Mouse (Mus musculus): ENCODE data around the gene Tm9sf4. TPM values are rescaled to one million over a fixed set of nuclear protein-coding genes. Genes with fewer than 3 reads are reported as not detected.
A peak's percentile ranks its signal among the peaks of the same experiment; 100 is the strongest.

The Tm9sf4 gene
- total RNA-seq (2021): 100 to 1,000 TPM in 1 of 2 experiments, 10 to 100 TPM in 1; 84.1 to 103 TPM

DNA sequence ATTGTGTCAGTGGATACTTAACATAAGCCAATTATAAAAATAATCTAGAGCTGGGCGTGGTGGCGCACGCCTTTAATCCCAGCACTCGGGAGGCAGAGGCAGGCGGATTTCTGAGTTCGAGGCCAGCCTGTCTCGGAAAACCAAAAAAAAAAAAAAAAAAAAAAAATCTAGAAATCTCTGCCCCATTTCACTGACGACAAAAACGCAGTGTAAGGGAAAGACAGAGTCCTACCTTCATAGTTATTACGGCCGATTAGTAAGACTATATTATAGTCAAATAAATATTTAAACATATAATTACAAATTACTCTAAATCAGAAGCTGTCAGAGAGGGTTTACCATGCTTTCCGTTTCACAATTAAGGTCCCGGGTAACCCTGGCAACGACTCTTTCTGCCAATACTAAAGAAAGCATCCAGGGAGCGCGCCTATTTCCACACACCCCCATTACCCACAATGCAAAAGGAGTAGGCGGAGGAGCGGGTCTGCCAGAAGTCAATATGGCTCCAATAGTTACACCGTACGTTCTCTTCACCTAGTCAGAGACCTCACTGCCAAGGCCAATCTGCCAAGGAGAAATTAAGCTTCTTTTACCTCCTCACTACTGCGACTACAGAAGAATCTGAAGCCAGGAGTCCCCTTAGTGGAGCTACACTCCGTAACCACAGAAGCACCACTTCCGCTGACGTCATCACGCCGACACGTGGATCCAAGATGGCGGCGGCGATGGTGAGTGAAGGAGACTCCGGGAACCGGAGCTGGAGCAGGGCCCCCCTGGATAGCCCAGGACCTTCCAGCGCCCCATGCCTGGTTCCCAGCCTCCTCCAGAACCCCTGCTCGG, at the start of gene Tm9sf4:
Gene Tm9sf4 (plus strand): TSS at position 460 of the 840 bp plus-strand sequence.
- peak; percentile 92 to 94 for DNase-seq

DNA sequence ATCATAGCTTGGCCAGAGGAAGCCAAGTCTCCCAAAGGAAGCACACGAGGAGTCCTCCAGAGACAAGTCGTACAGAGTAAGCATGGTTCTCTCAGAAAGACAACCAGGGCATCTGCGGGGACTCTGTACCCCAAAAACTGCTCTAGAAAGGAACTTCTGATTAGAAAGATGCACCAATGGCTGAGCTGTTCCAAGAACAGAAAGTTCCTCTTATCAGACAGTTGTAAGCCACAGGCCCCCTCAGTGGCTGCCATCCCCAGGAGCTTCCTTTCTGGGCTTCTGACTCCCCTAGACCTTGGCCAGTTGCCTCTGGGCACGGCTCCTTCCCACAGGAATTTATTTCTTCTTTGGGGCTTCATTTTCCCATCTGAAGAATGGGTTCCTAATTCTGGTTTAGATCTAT, 45.4 kb upstream of the Tm9sf4 start:
- no peak for DNase-seq

DNA sequence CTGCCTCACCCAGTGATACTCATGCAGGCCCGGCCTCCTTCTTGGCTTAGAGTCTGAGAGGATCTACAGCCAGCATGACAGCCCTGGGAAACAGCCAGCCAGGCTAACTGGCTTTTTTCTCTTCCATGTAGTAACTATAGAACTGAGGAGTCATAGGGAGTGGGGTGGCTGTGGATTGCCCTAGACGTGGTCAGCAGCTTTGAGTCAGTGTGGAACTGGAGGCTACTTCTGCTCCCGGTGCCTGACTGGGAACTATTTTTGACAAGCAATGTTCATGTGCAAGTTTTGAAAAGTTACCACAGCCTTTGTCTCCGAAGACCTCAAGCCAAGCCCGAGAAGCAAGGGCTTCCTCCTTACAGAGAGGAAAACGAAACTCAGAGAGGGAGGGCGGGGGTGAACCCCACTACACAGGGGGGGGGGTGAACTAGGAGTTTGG, 44.0 kb upstream of the Tm9sf4 start:
- DNase-seq: no peak

- no peak for DNase-seq
Observed at GRCm38 (mm10) chr2:153119488-153119887, 41.6 kb upstream of the Tm9sf4 start.

DNA sequence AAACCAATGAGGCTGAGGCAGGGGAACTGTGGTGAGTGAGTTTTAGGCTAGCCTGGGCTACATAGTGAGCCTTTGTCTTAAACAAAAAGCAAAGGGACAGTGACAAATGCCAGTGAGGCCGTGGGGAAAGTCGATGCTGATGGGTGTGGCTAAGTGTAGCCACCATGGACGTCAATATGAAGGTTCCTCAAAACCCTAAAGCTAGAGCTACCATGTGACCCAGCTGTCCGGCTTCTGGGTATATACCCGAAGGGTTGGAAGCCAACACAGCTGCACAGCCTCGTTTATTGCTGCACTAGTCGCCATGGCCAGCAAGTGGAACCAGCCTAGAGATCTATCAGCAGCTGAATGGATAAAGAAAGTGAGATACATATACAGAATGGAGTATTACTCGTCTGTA, 41.0 kb upstream of the Tm9sf4 start:
- DNase-seq: no peak

DNA sequence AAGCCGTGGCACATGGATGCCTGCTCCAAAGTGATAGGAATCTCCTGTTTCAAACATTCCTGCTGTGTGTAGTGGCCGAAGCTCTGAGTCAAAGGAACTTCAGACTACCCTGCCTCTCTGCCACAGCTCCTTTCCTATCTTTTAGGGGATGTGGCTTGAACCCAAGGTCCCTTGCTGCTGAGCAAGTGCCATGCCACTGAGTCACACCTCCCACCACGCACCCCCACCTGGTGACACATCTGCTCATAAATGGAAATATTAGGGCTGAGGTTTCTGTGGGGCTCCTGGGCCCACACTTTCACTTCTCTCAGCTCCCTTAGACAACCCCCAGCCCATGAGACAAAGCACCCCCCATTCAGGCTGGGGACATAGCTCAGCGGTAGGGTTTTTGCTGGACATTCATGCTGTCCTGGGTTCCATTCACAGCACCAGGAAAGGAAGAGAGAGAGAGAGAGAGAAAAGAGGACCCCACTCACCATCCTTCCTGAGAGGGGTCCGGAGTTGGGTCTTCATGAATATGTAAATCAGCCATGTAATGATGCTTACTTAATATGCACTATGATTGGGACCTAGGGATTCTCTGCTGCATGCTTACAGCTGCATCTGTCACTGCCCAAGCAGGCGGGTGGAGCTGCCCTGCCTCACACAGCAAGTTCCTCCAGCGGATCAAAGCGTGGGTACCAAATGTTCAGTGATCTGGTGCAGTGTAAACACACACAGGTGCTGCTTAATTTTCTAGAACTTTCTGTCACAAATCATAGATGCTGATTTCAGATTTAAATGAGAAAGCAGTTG, 39.1 kb upstream of the Tm9sf4 start:
- no peak for DNase-seq

GRCm38 (mm10) chr2:153122701-153123100, 38.4 kb upstream of the Tm9sf4 start:
- DNase-seq: no peak

GRCm38 (mm10) chr2:153125875-153126274, 35.2 kb upstream of the Tm9sf4 start:
- no peak for DNase-seq

DNA sequence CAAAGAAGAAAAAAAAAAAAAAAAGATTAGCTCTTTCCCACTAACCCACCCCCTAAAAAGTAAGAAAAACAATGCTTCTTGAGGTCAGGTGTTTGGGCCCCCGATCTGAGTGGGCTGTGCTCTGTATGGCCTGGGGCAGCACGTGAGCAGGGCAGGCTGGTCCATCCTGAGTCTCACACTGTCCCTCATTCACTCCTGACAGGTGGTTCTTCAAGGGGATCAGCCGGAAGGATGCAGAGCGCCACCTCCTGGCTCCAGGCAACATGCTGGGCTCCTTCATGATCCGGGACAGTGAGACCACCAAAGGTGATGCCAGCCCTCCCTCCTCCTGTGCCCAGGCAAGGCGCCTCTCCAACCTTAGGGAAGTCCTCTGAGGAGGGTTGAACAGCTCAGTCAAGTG, 30.1 kb upstream of the Tm9sf4 start:
- no peak for DNase-seq

- no peak for DNase-seq
Observed at GRCm38 (mm10) chr2:153134237-153134636, 26.9 kb upstream of the Tm9sf4 start.

GRCm38 (mm10) chr2:153136211-153136610, 24.9 kb upstream of the Tm9sf4 start:
- DNase-seq: no peak

GRCm38 (mm10) chr2:153139158-153139557, 21.9 kb upstream of the Tm9sf4 start:
- DNase-seq: no peak

GRCm38 (mm10) chr2:153139996-153140613, 21.0 kb upstream of the Tm9sf4 start:
- peak in 1 of 2 experiments; percentile 17 for DNase-seq

- peak in 1 of 2 experiments; percentile 55 for DNase-seq
Observed at GRCm38 (mm10) chr2:153142620-153143199, 18.4 kb upstream of the Tm9sf4 start.

- no peak for DNase-seq
Observed at GRCm38 (mm10) chr2:153145346-153145745, 15.8 kb upstream of the Tm9sf4 start.

DNA sequence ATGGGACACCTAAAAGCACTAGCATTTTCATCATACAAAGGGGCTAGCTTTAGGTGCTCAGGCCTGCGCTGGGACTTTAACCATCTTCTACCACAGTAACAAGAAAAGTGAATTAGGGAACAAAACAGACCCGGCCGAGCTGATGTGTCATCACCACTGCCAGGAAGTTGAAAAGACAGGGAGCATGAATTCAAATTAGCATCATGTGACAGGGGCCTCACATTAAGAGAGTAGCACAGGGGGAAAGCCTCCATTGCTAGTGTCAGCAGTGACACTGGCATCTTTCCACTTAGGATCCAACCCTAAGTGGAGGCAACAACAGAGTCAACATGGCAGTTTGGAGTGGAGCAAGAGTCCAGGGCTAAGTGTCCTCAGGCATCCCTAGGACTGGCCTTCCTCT, 13.9 kb upstream of the Tm9sf4 start:
- DNase-seq: no peak

- DNase-seq: peak; percentile 54 to 62
Observed at GRCm38 (mm10) chr2:153147715-153148114, 13.4 kb upstream of the Tm9sf4 start.

DNA sequence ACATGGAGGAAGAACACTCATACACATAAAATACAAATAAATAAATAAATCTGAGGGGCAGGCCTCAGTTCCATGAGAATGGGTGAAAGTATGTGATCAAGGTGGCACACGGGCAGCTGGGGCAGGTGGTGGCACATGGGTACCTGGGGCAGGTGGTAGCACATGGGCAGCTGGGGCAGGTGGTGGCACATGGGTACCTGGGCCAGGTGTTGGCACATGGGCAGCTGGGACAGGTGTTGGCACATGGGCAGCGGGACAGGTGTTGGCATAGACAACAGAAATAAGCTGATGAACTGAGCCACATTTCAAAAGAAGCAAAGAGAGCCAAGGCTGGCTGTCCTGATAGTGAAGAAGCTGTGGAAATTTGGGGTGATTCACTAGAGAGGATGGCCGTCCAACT, 11.4 kb upstream of the Tm9sf4 start:
- no peak for DNase-seq

DNA sequence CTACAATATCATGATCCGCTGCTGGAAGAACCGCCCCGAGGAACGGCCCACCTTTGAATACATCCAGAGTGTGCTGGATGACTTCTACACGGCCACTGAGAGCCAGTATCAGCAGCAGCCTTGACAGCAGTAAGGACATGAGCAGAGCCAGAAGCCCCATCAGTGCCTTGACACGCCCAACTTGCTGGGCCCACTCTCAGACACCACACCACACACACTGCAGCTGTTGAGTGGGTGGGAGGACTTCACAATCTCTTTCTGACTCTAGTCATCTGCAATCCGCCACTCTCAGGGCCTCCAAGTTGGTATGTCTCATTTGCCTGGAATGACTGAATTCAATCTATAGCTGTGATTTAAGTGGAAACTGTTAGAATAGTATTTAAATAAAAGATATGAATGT, 10.1 kb upstream of the Tm9sf4 start:
- no peak for DNase-seq

- DNase-seq: no peak
Observed at GRCm38 (mm10) chr2:153151926-153152665, 9.0 kb upstream of the Tm9sf4 start.

DNA sequence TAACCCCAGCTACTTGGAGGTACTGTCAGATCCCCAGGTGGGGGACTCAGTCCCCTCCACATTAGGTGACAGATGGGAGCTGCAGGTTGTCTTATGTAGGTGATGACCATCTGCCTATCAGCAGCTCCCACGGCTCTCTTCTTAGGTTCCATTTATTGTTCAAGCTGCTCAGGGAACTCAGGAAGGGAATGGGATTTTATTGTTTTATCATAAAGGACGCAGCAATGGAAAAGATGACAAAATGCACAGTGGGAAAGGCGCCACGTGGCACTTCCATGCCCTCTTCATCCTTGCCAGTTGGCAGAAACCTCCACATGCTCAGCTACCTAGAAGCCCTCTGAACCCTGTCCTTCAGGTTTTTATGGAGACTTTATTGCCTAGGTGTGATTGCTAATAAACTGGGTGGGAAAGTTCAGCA, 8.1 kb upstream of the Tm9sf4 start:
- DNase-seq: no peak

GRCm38 (mm10) chr2:153157270-153157669, 3.8 kb upstream of the Tm9sf4 start:
- no peak for DNase-seq
